Mouse (Mus musculus) ES-E14 (cell line): Measurements from ENCODE around the gene Cfb.

Experiments used
- CHD2 ChIP-seq: IDR thresholded peaks from 2 replicates; pipeline ENCODE4 v1.6.1; 2014; ENCODE audit warnings: mild to moderate bottlenecking, low read depth, low read length, inconsistent platforms
- HCFC1 ChIP-seq: IDR thresholded peaks from 2 replicates; pipeline ENCODE4 v1.6.1; 2012; ENCODE audit warnings: low read length, inconsistent platforms, borderline replicate concordance; ENCODE audit not compliant: insufficient read depth
- MAFK ChIP-seq: IDR thresholded peaks from 2 replicates; pipeline ENCODE4 v1.6.1; 2014; ENCODE audit warnings: mild to moderate bottlenecking, low read depth, low read length, inconsistent platforms; ENCODE audit not compliant: insufficient read depth
- ZC3H11A ChIP-seq: IDR thresholded peaks from 2 replicates; pipeline ENCODE4 v1.6.1; 2012; ENCODE audit warnings: low read depth, mild to moderate bottlenecking, inconsistent platforms, low read length, borderline replicate concordance
- ZNF384 ChIP-seq: IDR thresholded peaks from 2 replicates; pipeline ENCODE4 v1.6.1; 2012; ENCODE audit warnings: low read depth, low read length, inconsistent platforms

DNA sequence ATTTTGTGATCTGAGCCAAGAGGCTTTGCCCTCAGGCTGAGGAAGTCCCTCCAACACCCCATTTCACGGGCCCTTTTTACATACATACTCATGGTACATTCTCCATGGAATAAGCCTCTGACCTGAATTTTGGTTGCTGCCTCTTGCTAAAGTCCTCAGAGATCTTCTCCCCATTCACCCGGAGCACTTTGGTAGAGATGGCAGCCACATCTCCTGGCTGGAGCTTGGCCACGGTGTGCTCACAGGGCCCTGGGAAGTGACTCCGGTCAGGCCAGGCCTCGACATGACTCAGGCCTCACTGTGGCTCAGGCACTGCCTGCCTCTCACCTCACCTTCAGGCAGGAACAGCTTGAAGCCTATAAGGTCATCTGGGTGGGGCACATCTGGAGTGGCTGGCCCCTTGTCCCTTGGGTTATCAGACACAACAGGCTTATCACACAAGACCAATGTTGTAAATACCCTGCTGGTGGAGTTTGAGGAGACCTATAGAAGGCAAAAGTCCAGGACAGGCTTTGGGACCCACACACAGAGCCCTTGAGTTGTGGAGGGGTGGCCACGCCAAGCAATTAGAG lies 21.5 kb downstream of the Cfb start:
- TF ChIP-seq CHD2: no peak
- no peak for TF ChIP-seq MAFK
- no peak for TF ChIP-seq HCFC1
- no peak for TF ChIP-seq ZNF384
- TF ChIP-seq ZC3H11A: no peak
